Mouse (Mus musculus) G1E (cell line): ENCODE measurements around the gene Usp15. TPM values are rescaled to one million over a fixed set of nuclear protein-coding genes. Genes with fewer than 3 reads are reported as not detected.
A peak's percentile ranks its signal among the peaks of the same experiment; 100 is the strongest.

Experiments
- ATAC-seq: 2 replicates; pipeline ENCODE4 v1.8.0; 2016; ENCODE audit warnings: mild to moderate bottlenecking; ENCODE audit not compliant: insufficient number of reproducible peaks, poor library complexity, low FRiP score, severe bottlenecking; ENCODE audit errors: extremely low read depth
- DNase-seq: peaks from one replicate; pipeline ENCODE4 v3.0.0; 2012; ENCODE audit warnings: low spot score
- H3K27me3 ChIP-seq: 2 replicates; pipeline ENCODE4 v1.6.1; 2012; ENCODE audit warnings: mild to moderate bottlenecking, low read length, inconsistent platforms; ENCODE audit not compliant: insufficient read depth
- H3K36me3 ChIP-seq: replicated peaks from 2 replicates; pipeline ENCODE3; 2012; ENCODE audit warnings: mild to moderate bottlenecking, inconsistent platforms
- H3K4me1 ChIP-seq: 2 replicates; pipeline ENCODE4 v1.6.1; 2012; ENCODE audit warnings: low read depth, low read length, inconsistent platforms, mixed read lengths; ENCODE audit not compliant: insufficient read depth
- H3K4me3 ChIP-seq: 2 replicates; pipeline ENCODE4 v1.5.1; 2012; ENCODE audit warnings: low read depth, mild to moderate bottlenecking, inconsistent platforms, low read length, moderate library complexity, mixed read lengths
- H3K9me3 ChIP-seq: replicated peaks from 2 replicates; pipeline ENCODE4 v1.6.1; 2012; ENCODE audit warnings: inconsistent platforms
- CTCF ChIP-seq: IDR thresholded peaks from 2 replicates; pipeline ENCODE4 v1.5.1; 2012; ENCODE audit warnings: low read depth, low read length, inconsistent platforms, mixed read lengths
- GATA1 ChIP-seq: IDR thresholded peaks from 2 replicates; pipeline ENCODE4 v1.6.1; 2012; ENCODE audit warnings: borderline replicate concordance, low read length, inconsistent platforms, mixed read lengths
- GATA2 ChIP-seq: IDR thresholded peaks from 2 replicates; pipeline ENCODE4 v1.6.1; 2012; ENCODE audit warnings: low read depth, low read length, inconsistent platforms, borderline replicate concordance
- POLR2AphosphoS5 ChIP-seq: IDR thresholded peaks from 2 replicates; pipeline ENCODE4 v1.6.1; 2012; ENCODE audit warnings: low read depth, low read length, inconsistent platforms; ENCODE audit not compliant: insufficient replicate concordance
- TAL1 ChIP-seq: conservative IDR thresholded peaks from 2 replicates; pipeline ENCODE4 v1.6.1; 2012; ENCODE audit warnings: low read depth, low read length, inconsistent platforms, mixed read lengths
- polyA plus RNA-seq: library from polyadenylated mRNA; stranded (reverse); fragments of >175 nt; gene quantifications from 2 replicates; pipeline ENCODE4 v1.2.3, GENCODE M21; 2012
- total RNA-seq, 2 experiments: library from RNA; stranded (forward) in 1 of 2; stranded (reverse) in 1 of 2; fragments of 200-1000 nt in 1 of 2; fragments of >200 nt in 1 of 2; fragmentation: Nextera tagmentation in 1 of 2; gene quantifications; 2 replicates each; pipeline ENCODE4 v1.2.3; 2014 to 2017

The Usp15 gene
- total and polyA plus RNA-seq, 3 experiments, result 21.7 to 160 (median 155) TPM

DNA sequence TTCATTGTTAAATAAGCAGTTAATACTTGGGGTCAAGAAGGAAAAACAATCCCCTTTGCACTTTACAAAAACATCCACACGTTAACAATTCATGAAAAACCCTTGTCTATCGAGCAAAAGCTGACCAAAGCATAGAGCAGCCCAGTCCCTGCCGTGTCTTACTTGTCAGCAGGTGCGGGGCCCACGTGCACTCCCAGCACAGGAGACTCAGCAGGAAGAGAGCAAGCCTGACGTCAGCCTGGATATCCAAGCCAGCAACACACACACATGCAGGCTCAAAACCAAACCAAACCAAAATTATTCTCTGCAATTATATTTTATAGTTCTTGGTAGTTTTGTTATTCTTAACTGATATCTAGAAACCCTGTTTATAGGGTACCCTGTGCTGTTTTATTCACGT is 13.6 kb downstream of the Usp15 start:
- no peak for DNase-seq
- H3K4me1 ChIP-seq, result peaks cover 42% of the 10 kb centered on the region
- ATAC-seq, result peak; percentile 55
- peak overlapping the region; percentile 52; the same call in 1 of the 2 replicates for H3K4me3 ChIP-seq
- no peaks in the 10 kb centered on the region for H3K27me3 ChIP-seq
- no peak for TF ChIP-seq POLR2AphosphoS5
- no peak for TF ChIP-seq CTCF
- no peaks in the 10 kb centered on the region for H3K9me3 ChIP-seq
- H3K36me3 ChIP-seq, result peaks cover 64% of the 10 kb centered on the region

DNA sequence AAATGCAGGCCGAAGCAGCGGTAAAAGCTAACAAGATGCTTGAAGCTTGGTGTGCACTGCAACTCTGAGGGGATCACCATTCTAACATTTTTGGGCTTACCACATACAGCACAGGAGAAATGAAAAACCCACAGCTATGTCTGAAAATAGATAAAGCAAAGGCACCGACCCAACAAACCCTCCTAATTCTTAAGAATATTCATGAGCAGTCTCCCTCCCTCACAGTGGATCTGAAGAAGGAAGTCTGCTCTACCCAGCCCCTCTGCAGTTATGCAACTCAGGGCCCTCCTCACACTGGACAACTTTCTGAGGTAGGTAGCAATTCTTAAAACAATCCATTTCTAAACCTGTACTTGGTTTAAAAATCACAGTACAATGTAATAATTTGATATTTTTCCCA is 14.4 kb downstream of the Usp15 start:
- no peak for DNase-seq
- H3K27me3 ChIP-seq, result no peaks in the 10 kb centered on the region
- peaks cover 35% of the 10 kb centered on the region for H3K4me1 ChIP-seq
- TF ChIP-seq GATA2 (no peak), TAL1 (no peak), CTCF (no peak), GATA1 (no peak), POLR2AphosphoS5 (no peak)
- H3K4me3 ChIP-seq, result no peak overlapping the region
- no peak for ATAC-seq
- peaks cover 64% of the 10 kb centered on the region for H3K36me3 ChIP-seq
- H3K9me3 ChIP-seq, result no peaks in the 10 kb centered on the region

DNA sequence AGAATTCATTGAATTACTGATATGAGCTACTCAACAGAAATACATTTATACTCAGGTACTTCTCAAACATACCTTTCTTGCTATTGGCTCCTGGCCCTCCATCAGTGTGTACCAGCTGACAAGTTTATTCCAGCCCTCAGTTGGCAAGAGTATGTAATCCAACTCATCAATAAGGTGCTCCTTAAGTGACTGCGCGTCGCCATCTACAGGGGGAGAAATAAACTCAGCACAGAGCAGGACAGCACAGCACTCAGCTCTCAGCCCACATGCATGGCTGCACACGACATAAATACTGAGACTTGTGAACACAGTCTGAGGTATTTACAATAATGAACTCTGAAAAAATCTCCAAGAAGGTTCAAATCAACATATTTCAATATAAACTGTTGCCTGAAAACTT is 21.0 kb downstream of the Usp15 start:
- Histone ChIP-seq H3K4me1 (no peaks in the 10 kb centered on the region), H3K4me3 (no peak overlapping the region), H3K9me3 (no peaks in the 10 kb centered on the region), H3K36me3 (peaks cover 85% of the 10 kb centered on the region), H3K27me3 (no peaks in the 10 kb centered on the region)
- DNase-seq (no peak), ATAC-seq (peak; percentile 55)
- no peak for TF ChIP-seq GATA2
- no peak for TF ChIP-seq GATA1
- no peak for TF ChIP-seq POLR2AphosphoS5
- no peak for TF ChIP-seq CTCF
- no peak for TF ChIP-seq TAL1

DNA sequence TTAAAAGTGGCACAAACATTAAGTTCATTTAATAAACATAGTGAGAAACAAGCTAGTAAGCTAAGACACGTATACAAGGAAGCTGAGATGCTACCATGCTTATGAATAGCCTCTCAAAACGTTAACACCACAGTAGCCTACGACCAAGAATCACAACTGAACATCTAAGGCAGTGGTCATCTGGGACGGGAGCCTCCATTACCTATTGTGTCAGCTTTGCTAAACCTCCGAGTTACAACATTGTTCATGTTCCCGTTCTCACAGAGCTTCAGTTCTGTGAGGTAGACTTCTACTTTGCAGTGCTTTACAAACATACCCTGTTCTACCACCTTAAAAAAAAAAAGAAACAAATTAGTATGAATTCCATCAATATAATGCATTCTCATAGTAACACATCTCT is 25.9 kb downstream of the Usp15 start:
- no peaks in the 10 kb centered on the region for H3K9me3 ChIP-seq
- no peaks in the 10 kb centered on the region for H3K4me1 ChIP-seq
- H3K36me3 ChIP-seq, result peaks cover 76% of the 10 kb centered on the region
- ATAC-seq (no peak), DNase-seq (no peak)
- TF ChIP-seq POLR2AphosphoS5, result no peak
- no peak for TF ChIP-seq CTCF
- TF ChIP-seq GATA2, result no peak
- no peak for TF ChIP-seq GATA1
- no peak for TF ChIP-seq TAL1
- H3K27me3 ChIP-seq, result no peaks in the 10 kb centered on the region
- no peak overlapping the region for H3K4me3 ChIP-seq

DNA sequence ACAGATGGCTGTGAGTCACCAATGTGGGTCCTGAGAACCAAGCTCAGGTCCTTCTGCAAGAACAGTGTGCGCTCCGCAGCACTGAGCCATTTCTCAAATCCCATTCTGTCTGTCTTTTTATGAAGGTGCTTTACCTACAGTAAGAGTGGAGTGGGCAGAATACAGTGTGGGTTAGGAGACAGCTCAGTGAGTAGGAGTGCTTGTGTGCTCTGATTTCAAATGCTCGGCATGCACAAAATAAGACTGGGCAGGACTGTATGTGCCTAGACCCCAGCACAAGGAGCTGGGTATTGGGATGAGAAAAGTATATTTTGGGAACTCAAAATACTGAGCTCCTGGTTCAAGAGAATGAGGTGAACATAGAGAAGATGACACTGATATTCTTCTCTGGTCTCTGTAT is 31.3 kb downstream of the Usp15 start:
- Histone ChIP-seq H3K9me3 (no peaks in the 10 kb centered on the region), H3K4me1 (no peaks in the 10 kb centered on the region), H3K36me3 (peaks cover 67% of the 10 kb centered on the region), H3K27me3 (no peaks in the 10 kb centered on the region), H3K4me3 (no peak overlapping the region)
- TF ChIP-seq TAL1 (no peak), POLR2AphosphoS5 (no peak), CTCF (no peak), GATA1 (no peak), GATA2 (no peak)
- ATAC-seq (no peak), DNase-seq (no peak)

DNA sequence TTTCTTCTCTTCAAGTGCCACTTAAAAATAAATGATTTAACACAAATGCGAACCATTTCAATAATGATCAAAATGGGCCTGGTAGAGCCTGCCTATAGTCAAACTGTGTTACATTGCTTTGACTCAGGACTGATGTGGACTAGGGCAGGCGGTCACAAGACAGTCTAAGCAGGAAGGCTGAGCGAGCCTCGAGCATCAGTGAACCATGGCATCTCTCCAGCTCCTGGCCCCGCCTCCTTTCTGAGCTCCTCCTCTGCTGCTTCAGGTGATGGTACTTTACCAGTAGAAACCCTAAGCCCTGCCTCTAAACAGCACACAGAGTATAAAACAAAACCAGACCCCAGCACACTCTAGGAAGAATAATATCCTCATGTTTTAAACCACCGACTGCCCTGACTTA is 36.3 kb downstream of the Usp15 start:
- H3K4me1 ChIP-seq, result 0 out of 2 replicates have a peak, but pooled peaks cover 2% of the 10 kb centered on the region
- DNase-seq (no peak), ATAC-seq (no peak)
- no peaks in the 10 kb centered on the region for H3K27me3 ChIP-seq
- peaks cover 70% of the 10 kb centered on the region for H3K36me3 ChIP-seq
- no peaks in the 10 kb centered on the region for H3K9me3 ChIP-seq
- no peak overlapping the region for H3K4me3 ChIP-seq
- TF ChIP-seq GATA1 (no peak), POLR2AphosphoS5 (no peak), CTCF (no peak), TAL1 (no peak), GATA2 (no peak)

DNA sequence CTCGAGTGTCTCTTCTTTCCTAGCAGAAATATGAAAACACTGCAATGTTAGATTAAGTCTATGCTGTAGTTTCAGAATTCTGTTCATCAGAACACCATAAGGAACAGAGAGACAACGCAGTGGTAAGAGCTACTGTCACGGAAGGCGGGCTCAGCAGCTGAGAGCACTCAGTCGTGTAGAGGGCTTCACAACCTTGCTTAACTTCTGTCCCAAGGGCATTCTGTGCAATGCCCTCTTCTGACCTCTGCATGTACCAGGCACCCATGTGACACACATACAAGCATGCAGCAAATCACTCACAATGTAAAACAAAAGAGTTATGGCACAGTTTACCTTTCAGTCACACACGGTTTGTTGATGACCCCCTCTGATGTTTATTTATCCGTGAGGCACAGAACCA is 37.5 kb downstream of the Usp15 start:
- H3K4me3 ChIP-seq, result no peak overlapping the region
- TF ChIP-seq POLR2AphosphoS5, result no peak
- TF ChIP-seq TAL1, result no peak
- no peak for TF ChIP-seq GATA1
- TF ChIP-seq GATA2, result no peak
- no peak for TF ChIP-seq CTCF
- no peaks in the 10 kb centered on the region for H3K27me3 ChIP-seq
- ATAC-seq (no peak), DNase-seq (no peak)
- 0 out of 2 replicates have a peak, but pooled peaks cover 2% of the 10 kb centered on the region for H3K4me1 ChIP-seq
- no peaks in the 10 kb centered on the region for H3K9me3 ChIP-seq
- H3K36me3 ChIP-seq, result peaks cover 75% of the 10 kb centered on the region
